Mouse (Mus musculus) olfactory bulb, adult 2 months (tissue): ENCODE results near the gene Rps6kb2. TPM values are rescaled to one million over a fixed set of nuclear protein-coding genes. Genes with fewer than 3 reads are reported as not detected.

ENCODE experiments used
- H3K27ac ChIP-seq: fragments of 200-500 bp; 2 replicates; pipeline ENCODE4 v1.5.1; 2012; ENCODE audit warnings: low read depth, low read length; ENCODE audit not compliant: insufficient read depth
- H3K4me1 ChIP-seq: fragments of 200-500 bp; 2 replicates; pipeline ENCODE4 v1.6.1; 2012; ENCODE audit warnings: low read length; ENCODE audit not compliant: control insufficient read depth, insufficient read depth
- H3K4me3 ChIP-seq: fragments of 200-500 bp; 2 replicates; pipeline ENCODE4 v1.5.1; 2012; ENCODE audit warnings: mild to moderate bottlenecking, low read depth, low read length, moderate library complexity; ENCODE audit not compliant: insufficient read depth
- CTCF ChIP-seq: fragments of 200-500 bp; IDR thresholded peaks from 2 replicates; pipeline ENCODE4 v1.5.1; 2012; ENCODE audit warnings: low read depth, mild to moderate bottlenecking, low read length, moderate library complexity; ENCODE audit not compliant: insufficient read depth
- POLR2A ChIP-seq: fragments of 200-500 bp; IDR thresholded peaks from 2 replicates; pipeline ENCODE4 v1.6.1; 2012; ENCODE audit warnings: mild to moderate bottlenecking, low read depth, low read length, moderate library complexity; ENCODE audit not compliant: insufficient read depth
- WGBS: fragments of 180-500 bp; shearing (Covaris S2); methylation state at CpG from one replicate; pipeline ENCODE4 v1.1.7; 2018; 5-methylcytosine and 5-hydroxymethylcytosine counted together
- polyA plus RNA-seq: library from polyadenylated mRNA; stranded (reverse); fragments of >200 nt; gene quantifications from 2 replicates; pipeline ENCODE4 v1.2.4, GENCODE M21; 2012; ENCODE audit warnings: low replicate concordance; ENCODE audit not compliant: missing spikeins, insufficient read depth, insufficient read length

Rps6kb2 gene
- polyA plus RNA-seq, 1 experiment, result not detected

- peaks cover 8% of the 10 kb centered on the region for H3K4me1 ChIP-seq
- 24% methylated on average over 4 of the region's 4 CpGs for WGBS
- H3K4me3 ChIP-seq, result peak overlapping the region; percentile 63
- TF ChIP-seq POLR2A (no peak), CTCF (no peak)
- peak overlapping the region; percentile 85 for H3K27ac ChIP-seq
Observed at GRCm38 (mm10) chr19:4163543-4163887, 361 bp upstream of the Rps6kb2 start.

GRCm38 (mm10) chr19:4159049-4159448, 4.1 kb downstream of the Rps6kb2 start:
- peaks cover 10% of the 10 kb centered on the region for H3K4me1 ChIP-seq
- H3K27ac ChIP-seq, result no peak overlapping the region
- 96% methylated on average over 8 of the region's 8 CpGs for WGBS
- TF ChIP-seq POLR2A, result no peak
- no peak for TF ChIP-seq CTCF
- no peak overlapping the region for H3K4me3 ChIP-seq

- no peak overlapping the region for H3K4me3 ChIP-seq
- WGBS, result 86% methylated on average over 12 of the region's 12 CpGs
- no peak overlapping the region for H3K27ac ChIP-seq
- no peak for TF ChIP-seq CTCF
- TF ChIP-seq POLR2A, result no peak
- 0 out of 2 replicates have a peak, but pooled peaks cover 2% of the 10 kb centered on the region for H3K4me1 ChIP-seq
Observed at GRCm38 (mm10) chr19:4156771-4157170, 6.4 kb downstream of the Rps6kb2 start.

- H3K4me1 ChIP-seq, result 0 out of 2 replicates have a peak, but pooled peaks cover 2% of the 10 kb centered on the region
- TF ChIP-seq CTCF (no peak), POLR2A (no peak)
- 66% methylated on average over 20 of the region's 20 CpGs for WGBS
- H3K27ac ChIP-seq, result no peak overlapping the region
- H3K4me3 ChIP-seq, result no peak overlapping the region
Observed at GRCm38 (mm10) chr19:4156073-4156579, 7.0 kb downstream of the Rps6kb2 start.

GRCm38 (mm10) chr19:4155223-4156072, 7.7 kb downstream of the Rps6kb2 start:
- 64% methylated on average over 6 of the region's 6 CpGs for WGBS
- no peak for TF ChIP-seq POLR2A
- no peak for TF ChIP-seq CTCF
- H3K27ac ChIP-seq, result no peak overlapping the region

GRCm38 (mm10) chr19:4154437-4155222, 8.5 kb downstream of the Rps6kb2 start:
- 72% methylated on average over 13 of the region's 13 CpGs for WGBS
- Histone ChIP-seq H3K4me3 (no peak overlapping the region), H3K27ac (no peak overlapping the region), H3K4me1 (peaks cover 16% of the 10 kb centered on the region)
- TF ChIP-seq CTCF (no peak), POLR2A (no peak)

More at GRCm38 (mm10) chr19:4155223-4156072, 7.7 kb downstream of the Rps6kb2 start:
- Histone ChIP-seq H3K4me1 (peaks cover 8% of the 10 kb centered on the region; the same call in 1 of the 2 replicates), H3K4me3 (no peak overlapping the region)

- no peak within 1 kb of the TSS for H3K4me3 ChIP-seq
- 73% methylated on average over 11 of the region's 11 CpGs for WGBS
- H3K4me1 ChIP-seq, result peaks cover 24% of the 10 kb centered on the region
- TF ChIP-seq POLR2A (no peak), CTCF (no peak)
- H3K27ac ChIP-seq, result no peak within 1 kb of the TSS; the same call in 1 of the 2 replicates
Observed at GRCm38 (mm10) chr19:4153232-4153654, 9.9 kb downstream of the Rps6kb2 start, which contains the start of gene Ptprcap. Gene Ptprcap, plus strand, starts transcription at chr19:4153604.

GRCm38 (mm10) chr19:4152445-4153231, 10.5 kb downstream of the Rps6kb2 start:
- 84% methylated on average over 8 of the region's 8 CpGs for WGBS
- Histone ChIP-seq H3K27ac (no peak overlapping the region), H3K4me1 (peaks cover 25% of the 10 kb centered on the region), H3K4me3 (no peak overlapping the region)
- no peak; the same call in 1 of the 2 replicates for TF ChIP-seq CTCF
- no peak for TF ChIP-seq POLR2A
